Mouse (Mus musculus): Measurements from ENCODE around the gene Gm14399.
"Not testable (repeated sequence)": the region's sequence is repeated elsewhere in the genome, so short reads cannot be mapped to it uniquely, and the experiment has no call there.

Gene Gm14399

DNA sequence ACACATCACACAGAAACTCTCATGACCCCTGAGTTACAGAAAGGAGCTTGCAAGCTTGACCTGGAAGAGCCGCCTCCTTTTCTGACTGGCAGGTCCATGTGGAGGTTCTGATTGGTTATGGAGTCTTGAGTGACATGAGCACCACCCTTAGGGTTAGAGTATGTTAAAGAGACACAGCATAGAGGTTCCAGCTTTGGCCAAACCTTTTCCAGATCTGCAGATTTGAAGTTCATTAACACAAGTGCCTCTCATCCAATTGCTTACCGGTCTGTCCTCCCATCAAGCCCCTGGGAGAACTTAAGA lies at the start of gene Gm14399:
Gene Gm14399, minus strand, starts transcription at position 20 of the 303 bp plus-strand sequence.
- POLR2A ChIA-PET, CTCF ChIA-PET: not testable (repeated sequence)

GRCm38 (mm10) chr2:175179008-175179407 lies 37.2 kb upstream of the Gm14399 start:
- POLR2A ChIA-PET = interaction anchor here in 1 of 4 experiments (1.0 kb wide), 1 partner anchor 1895 kb away, joined by 3 read pairs; the partner anchor contains the start of gene Gm14401
- CTCF ChIA-PET = not testable (repeated sequence)

DNA sequence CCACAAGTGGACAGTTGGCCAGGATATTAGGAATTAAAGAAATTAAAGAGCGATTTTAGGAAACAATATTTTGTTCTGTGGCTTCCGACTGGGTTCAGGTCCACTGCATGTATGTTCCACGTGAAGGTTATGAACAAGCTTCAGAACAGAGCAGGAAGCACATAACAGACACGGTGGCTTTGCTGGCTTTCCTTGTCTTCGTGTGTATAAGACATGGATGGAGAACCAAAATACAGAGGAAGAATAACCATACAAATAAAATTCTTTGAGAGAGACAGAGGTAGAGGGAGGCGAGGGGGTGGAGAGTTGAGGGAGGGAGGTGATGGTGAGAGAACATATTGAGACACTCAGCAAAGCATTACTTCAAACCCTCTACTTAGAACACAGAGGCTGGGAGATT lies 34.5 kb upstream of the Gm14399 start:
- CTCF ChIA-PET = interaction anchor here in 2 of 4 experiments (0.6 to 1.3 kb wide), 3 partner anchors 244 to 1898 kb away, joined by 4 read pairs; partner anchors contain the start of gene Gm14401 (in 1 of the 2)
- POLR2A ChIA-PET = interaction anchor here in 2 of 4 experiments (0.8 to 2.6 kb wide), 6 partner anchors 15 to 1898 kb away, joined by 3 to 38 read pairs (median 4); partner anchors contain the start of gene Gm14401 (in 2 of the 2)

DNA sequence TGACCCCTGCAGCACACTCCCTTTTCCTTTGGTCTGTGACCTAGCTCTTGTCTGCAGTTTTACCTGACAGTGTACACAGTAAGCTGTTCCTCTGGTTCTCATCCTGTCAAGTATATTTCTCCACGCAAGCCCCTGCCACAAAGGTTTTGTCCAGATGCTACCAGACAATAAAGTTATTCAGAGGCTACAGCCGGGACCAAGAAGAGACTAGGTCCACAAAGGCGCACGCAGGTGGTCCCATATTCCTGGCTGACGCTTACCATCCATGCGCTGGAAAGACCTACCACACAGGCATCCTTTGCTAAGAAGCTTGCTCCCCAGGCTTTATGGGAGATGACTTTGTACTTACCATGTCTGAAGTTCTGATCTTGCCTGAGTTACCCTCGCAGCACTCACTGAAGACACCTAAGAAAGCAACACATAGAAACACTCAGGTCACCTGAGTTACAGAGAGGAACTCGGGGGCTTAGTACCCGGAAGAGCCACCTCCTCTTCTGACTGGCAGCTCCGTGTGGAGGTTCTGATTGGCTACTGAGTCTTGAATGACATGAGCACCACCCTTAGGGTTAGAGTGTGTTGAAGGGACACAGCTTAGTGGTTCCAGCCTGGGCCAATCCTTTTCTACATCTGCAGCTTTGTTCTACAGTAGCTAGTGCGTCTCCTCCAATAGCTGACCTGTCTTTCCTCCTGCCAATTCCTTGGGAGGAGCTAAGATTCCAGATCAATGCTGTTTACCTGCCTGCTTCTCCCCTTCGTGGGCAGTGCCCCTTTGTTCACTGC lies 33.8 kb upstream of the Gm14399 start, which contains the start of gene Gm14443:
Gene Gm14443, minus strand, starts transcription at position 471 of the 780 bp plus-strand sequence.
- POLR2A ChIA-PET = interaction anchor here in 2 of 4 experiments (0.7 to 2.6 kb wide), 9 partner anchors 14 to 1899 kb away, joined by 3 to 38 read pairs (median 3); partner anchors contain the start of gene Gm14401 (in 2 of the 2)
- CTCF ChIA-PET = interaction anchor here in 1 of 4 experiments (0.6 to 1.3 kb wide), 3 partner anchors 243 to 1899 kb away, joined by 3 to 4 read pairs (median 4); partner anchors contain the start of gene Gm14401

DNA sequence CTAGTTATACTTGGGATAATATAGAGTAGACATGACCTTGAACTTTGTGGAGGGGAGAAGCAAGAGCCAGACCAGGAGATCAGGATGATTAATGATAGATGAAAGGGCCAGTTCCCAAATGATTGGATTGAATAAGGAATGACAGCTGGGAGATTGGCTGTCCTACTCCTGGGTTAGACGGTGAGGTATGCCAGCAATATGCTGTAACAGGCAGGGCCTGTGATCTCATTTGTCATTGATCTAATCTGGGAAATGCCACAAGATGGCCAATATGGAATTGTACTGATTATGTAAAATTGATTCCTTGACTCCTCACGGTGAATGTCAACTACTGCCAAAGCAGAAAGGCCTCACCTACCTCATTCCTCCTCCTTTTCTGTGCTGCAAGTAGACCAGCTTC lies 32.2 kb upstream of the Gm14399 start:
- CTCF ChIA-PET = not testable (repeated sequence)
- POLR2A ChIA-PET = interaction anchor here in 1 of 4 experiments (2.6 kb wide), 1 partner anchor 1900 kb away, joined by 38 read pairs; the partner anchor contains the start of gene Gm14401

- CTCF ChIA-PET = not testable (repeated sequence)
- POLR2A ChIA-PET = interaction anchor here in 1 of 4 experiments (0.8 kb wide), 1 partner anchor 1901 kb away, joined by 3 read pairs; the partner anchor contains the start of gene Gm14401
Observed at GRCm38 (mm10) chr2:175172906-175173595, 31.2 kb upstream of the Gm14399 start.

GRCm38 (mm10) chr2:175172123-175172522 lies 30.3 kb upstream of the Gm14399 start:
- ChIA-PET POLR2A (no interaction called here), CTCF (no interaction called here)

DNA sequence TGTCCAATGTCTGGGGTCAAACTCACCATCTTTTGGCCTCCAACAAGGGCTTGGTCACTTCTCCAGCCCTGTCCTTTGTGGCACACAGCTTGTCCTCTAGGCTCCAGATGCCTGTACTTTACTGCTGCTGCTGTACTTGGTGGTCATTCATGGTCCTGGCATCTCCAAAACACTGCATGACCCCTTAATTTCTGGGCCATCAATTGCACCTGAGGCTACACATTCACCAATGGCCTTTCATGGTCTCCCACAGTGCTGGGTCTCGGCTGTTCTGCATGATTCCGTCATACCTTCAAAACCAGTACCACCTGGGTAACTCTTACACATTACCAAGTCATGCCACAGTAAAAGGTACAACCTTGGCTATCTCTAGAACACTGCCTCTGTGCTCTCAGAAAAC lies 25.1 kb upstream of the Gm14399 start:
- CTCF ChIA-PET, POLR2A ChIA-PET: not testable (repeated sequence)

- POLR2A ChIA-PET, CTCF ChIA-PET: not testable (repeated sequence)
Observed at GRCm38 (mm10) chr2:175165110-175165509, 23.3 kb upstream of the Gm14399 start.

- POLR2A ChIA-PET = interaction anchor here in 2 of 4 experiments (1.2 to 1.4 kb wide), 2 partner anchors 14 kb away, joined by 3 to 5 read pairs; partner anchors contain the start of gene Gm14443 (in 2 of the 2)
- CTCF ChIA-PET = not testable (repeated sequence)
Observed at GRCm38 (mm10) chr2:175161438-175161837, 19.6 kb upstream of the Gm14399 start.

DNA sequence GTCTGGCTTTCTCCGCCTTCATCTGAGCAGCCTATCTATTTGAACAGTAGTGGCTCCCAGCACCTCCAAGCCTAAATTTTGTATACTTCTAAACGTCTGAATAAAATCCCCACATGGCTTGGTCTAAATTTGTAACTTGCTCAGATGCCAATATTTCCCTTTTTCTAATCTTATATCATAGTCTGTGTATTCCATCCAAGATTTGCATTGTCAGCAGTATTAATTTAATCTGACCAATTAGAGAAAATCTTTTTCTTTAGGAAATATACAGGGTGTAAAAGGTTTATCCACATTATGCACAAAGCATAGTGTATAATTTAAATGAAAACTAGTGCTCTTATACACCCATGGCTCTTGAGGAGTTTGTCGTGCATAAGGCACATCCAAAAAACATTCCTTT lies 16.8 kb upstream of the Gm14399 start:
- ChIA-PET CTCF (no interaction called here), POLR2A (interaction anchor here in 1 of 4 experiments (1.0 to 1.4 kb wide), 2 partner anchors 16 to 17 kb away, joined by 3 read pairs; partner anchors contain the start of gene Gm14443)

GRCm38 (mm10) chr2:175156696-175157095 lies 14.9 kb upstream of the Gm14399 start:
- CTCF ChIA-PET = no interaction called here
- POLR2A ChIA-PET = interaction anchor here in 1 of 4 experiments (1.2 kb wide), 1 partner anchor 18 kb away, joined by 3 read pairs; no protein-coding TSS in a partner anchor

GRCm38 (mm10) chr2:175141118-175141992 lies 457 bp downstream of the Gm14399 start:
- POLR2A ChIA-PET, CTCF ChIA-PET: not testable (repeated sequence)

GRCm38 (mm10) chr2:175140624-175141023 lies 1.2 kb downstream of the Gm14399 start:
- CTCF ChIA-PET = interaction anchor here in 1 of 4 experiments (0.6 kb wide), 1 partner anchor 73 kb away, joined by 7 read pairs; the partner anchor contains the start of gene Gm14393

More at GRCm38 (mm10) chr2:175140624-175141023, 1.2 kb downstream of the Gm14399 start:
- POLR2A ChIA-PET = not testable (repeated sequence)

Measured in embryonic stem cell, embryonic (primary cell).